Mouse (Mus musculus) spleen, postnatal 0 days (tissue): ENCODE data around the gene Pdss2. TPM values are rescaled to one million over a fixed set of nuclear protein-coding genes. Genes with fewer than 3 reads are reported as not detected.

Experiments used
- polyA plus RNA-seq: library from polyadenylated mRNA; unstranded; fragments of >200 nt; fragmentation: Nextera tagmentation; extraction: Ambion mirVana; gene quantifications from 2 replicates; pipeline ENCODE4 v1.2.1, GENCODE M21; 2015

The Pdss2 gene
- polyA plus RNA-seq, result 5.3 and 5.8 TPM in 2 replicates

GRCm38 (mm10) chr10:43220910-43221625, at the start of gene Pdss2:
TSS of gene Pdss2 (plus strand) at chr10:43221486.

GRCm38 (mm10) chr10:43174326-43175155, 46.7 kb upstream of the Pdss2 start, which contains the start of the genes Sobp and 9030612E09Rik:
TSS of gene Sobp (minus strand) at chr10:43174530.
TSS of gene 9030612E09Rik (plus strand) at chr10:43174704.

GRCm38 (mm10) chr10:43478751-43479435, 257.6 kb downstream of the Pdss2 start, which contains the start of gene Bend3:
TSS of gene Bend3 (plus strand) at chr10:43478831.

Other genes with a start within 250 kb of the Pdss2 start
- 0.08 TPM in 1 of 2 replicates, not detected in the other for gene Sobp, start 47.0 kb upstream of the Pdss2 start, polyA plus RNA-seq
- gene 9030612E09Rik, start 46.8 kb upstream of the Pdss2 start, polyA plus RNA-seq, result not detected in 2 replicates